Mouse (Mus musculus) heart, embryonic 11.5 days (tissue): Measurements from ENCODE around the gene Wdr90. TPM values are rescaled to one million over a fixed set of nuclear protein-coding genes. Genes with fewer than 3 reads are reported as not detected.
A peak's percentile ranks its signal among the peaks of the same experiment; 100 is the strongest.
"Not testable (repeated sequence)": the region's sequence is repeated elsewhere in the genome, so short reads cannot be mapped to it uniquely, and the experiment has no call there.

ENCODE experiments used
- ATAC-seq: fragments of 200-750 bp; cut with Nextera tagmentation; replicated peaks from 2 replicates; pipeline ENCODE4 v1.8.0; 2017; ENCODE audit warnings: moderate library complexity; ENCODE audit not compliant: insufficient number of reproducible peaks, low FRiP score, low TSS enrichment
- H3K27ac ChIP-seq: fragments of 300-500 bp; sonication (generic); 2 replicates; pipeline ENCODE4 v1.5.1; 2014; ENCODE audit warnings: mild to moderate bottlenecking, low read depth, low read length
- H3K27me3 ChIP-seq: fragments of 300-500 bp; sonication (generic); 2 replicates; pipeline ENCODE4 v1.6.1; 2014; ENCODE audit warnings: mild to moderate bottlenecking, low read length, mixed read lengths; ENCODE audit not compliant: control insufficient read depth, insufficient read depth
- H3K36me3 ChIP-seq: fragments of 300-500 bp; sonication (generic); 2 replicates; pipeline ENCODE4 v1.6.1; 2014; ENCODE audit warnings: mild to moderate bottlenecking, low read length, moderate library complexity, mixed read lengths; ENCODE audit not compliant: control insufficient read depth, insufficient read depth
- H3K4me1 ChIP-seq: fragments of 300-500 bp; sonication (generic); 2 replicates; pipeline ENCODE4 v1.6.1; 2014; ENCODE audit warnings: low read length; ENCODE audit not compliant: control insufficient read depth, insufficient read depth
- H3K4me2 ChIP-seq: fragments of 300-500 bp; sonication (generic); 2 replicates; pipeline ENCODE4 v1.6.1; 2014; ENCODE audit warnings: mild to moderate bottlenecking, moderate library complexity
- H3K4me3 ChIP-seq: fragments of 300-500 bp; sonication (generic); 2 replicates; pipeline ENCODE4 v1.5.1; 2014; ENCODE audit warnings: low read depth, low read length
- H3K9ac ChIP-seq: fragments of 300-500 bp; sonication (generic); 2 replicates; pipeline ENCODE4 v1.6.1; 2014; ENCODE audit warnings: mild to moderate bottlenecking, low read depth, low read length, moderate library complexity
- H3K9me3 ChIP-seq: fragments of 300-500 bp; sonication (generic); replicated peaks from 2 replicates; pipeline ENCODE4 v1.6.1; 2016; ENCODE audit warnings: low read length; ENCODE audit not compliant: control insufficient read depth
- WGBS: fragments of 180-500 bp; shearing (Covaris S2); extraction: QIAGEN DNeasy Blood & Tissue Kit; methylation state at CpG from one replicate; pipeline ENCODE4 v1.1.7; 2014; ENCODE audit not compliant: insufficient replicate concordance; 5-methylcytosine and 5-hydroxymethylcytosine counted together
- polyA plus RNA-seq: library from polyadenylated mRNA; unstranded; fragments of >200 nt; fragmentation: Nextera tagmentation; extraction: Ambion mirVana; gene quantifications from 2 replicates; pipeline ENCODE4 v1.2.1, GENCODE M21; 2014

Wdr90 gene
- polyA plus RNA-seq, 1 experiment from 2014 or later = 12.3 TPM

DNA sequence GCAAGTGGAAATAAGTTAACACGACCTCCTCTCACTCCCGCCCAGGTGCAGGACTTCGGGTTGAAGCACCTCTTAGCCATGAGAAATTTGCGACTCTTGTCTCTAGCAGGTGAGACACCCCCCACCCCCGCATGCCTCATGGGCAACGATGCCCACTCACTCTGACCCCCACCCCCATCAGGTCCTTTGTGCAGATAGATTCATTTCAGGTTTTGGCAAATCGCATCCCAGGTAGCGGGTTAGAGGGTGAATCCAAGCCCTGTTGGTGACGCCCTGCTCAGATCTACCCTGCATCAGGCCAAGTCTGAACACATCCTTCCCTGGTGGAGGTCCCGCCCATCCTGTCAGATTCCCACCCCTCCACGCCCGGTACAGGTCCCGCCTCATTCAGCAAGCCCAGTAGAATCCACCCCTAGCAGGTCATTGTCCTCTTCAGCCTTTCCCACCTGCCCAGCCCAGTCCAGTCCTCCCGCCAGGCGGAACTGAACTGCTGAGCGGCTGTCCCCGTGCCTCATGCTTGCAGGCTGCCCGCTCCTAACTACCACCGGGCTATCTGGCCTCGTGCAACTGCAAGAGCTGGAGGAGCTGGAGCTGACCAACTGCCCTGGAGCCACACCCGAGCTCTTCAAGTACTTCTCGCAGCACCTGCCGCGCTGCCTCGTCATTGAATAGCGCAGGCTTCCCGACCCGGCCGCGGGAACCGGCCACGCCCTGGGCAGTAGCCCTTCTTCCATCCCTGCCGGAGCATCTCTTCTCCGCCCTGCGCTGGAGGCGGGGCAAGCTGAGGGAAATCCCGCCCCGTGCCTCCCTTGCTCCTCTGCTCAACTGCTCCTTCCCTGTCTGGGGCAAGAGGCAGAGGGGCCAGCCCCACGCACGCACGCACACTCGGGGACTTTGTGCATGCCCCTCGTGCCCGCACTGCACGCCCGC lies 42.2 kb downstream of the Wdr90 start:
- no peaks in the 10 kb centered on the region for H3K9me3 ChIP-seq
- no peaks in the 10 kb centered on the region for H3K36me3 ChIP-seq
- peak overlapping the region; percentile 35 for H3K4me2 ChIP-seq
- peak overlapping the region; percentile 12 for H3K4me3 ChIP-seq
- WGBS = 6% methylated on average over 46 of the region's 46 CpGs
- peaks cover 63% of the 10 kb centered on the region for H3K27me3 ChIP-seq
- no peak overlapping the region for H3K27ac ChIP-seq
- 0 out of 2 replicates have a peak, but pooled peaks have one; percentile 26 for ATAC-seq
- H3K4me1 ChIP-seq = peaks cover 8% of the 10 kb centered on the region
- H3K9ac ChIP-seq = no peak overlapping the region

DNA sequence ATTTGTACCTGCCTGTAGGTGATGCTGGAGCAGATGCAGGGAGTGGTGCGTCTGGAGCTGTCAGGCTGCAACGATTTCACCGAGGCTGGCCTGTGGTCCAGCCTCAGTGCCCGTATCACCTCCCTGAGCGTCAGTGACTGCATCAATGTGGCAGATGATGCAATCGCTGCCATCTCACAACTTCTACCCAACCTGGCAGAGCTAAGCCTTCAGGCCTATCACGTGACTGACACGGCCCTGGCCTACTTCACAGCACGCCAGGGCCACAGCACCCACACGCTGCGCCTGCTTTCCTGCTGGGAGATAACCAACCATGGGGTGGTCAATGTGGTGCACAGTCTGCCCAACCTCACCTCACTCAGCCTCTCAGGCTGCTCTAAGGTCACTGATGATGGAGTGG lies 43.6 kb downstream of the Wdr90 start:
- peaks cover 4% of the 10 kb centered on the region; the same call in 1 of the 2 replicates for H3K4me1 ChIP-seq
- H3K36me3 ChIP-seq = no peaks in the 10 kb centered on the region
- no peak overlapping the region for H3K4me3 ChIP-seq
- H3K27ac ChIP-seq = no peak overlapping the region
- H3K9me3 ChIP-seq = no peaks in the 10 kb centered on the region
- no peak for ATAC-seq
- WGBS = 72% methylated on average over 11 of the region's 11 CpGs
- no peak overlapping the region for H3K4me2 ChIP-seq
- no peak overlapping the region for H3K9ac ChIP-seq
- peaks cover 70% of the 10 kb centered on the region for H3K27me3 ChIP-seq

DNA sequence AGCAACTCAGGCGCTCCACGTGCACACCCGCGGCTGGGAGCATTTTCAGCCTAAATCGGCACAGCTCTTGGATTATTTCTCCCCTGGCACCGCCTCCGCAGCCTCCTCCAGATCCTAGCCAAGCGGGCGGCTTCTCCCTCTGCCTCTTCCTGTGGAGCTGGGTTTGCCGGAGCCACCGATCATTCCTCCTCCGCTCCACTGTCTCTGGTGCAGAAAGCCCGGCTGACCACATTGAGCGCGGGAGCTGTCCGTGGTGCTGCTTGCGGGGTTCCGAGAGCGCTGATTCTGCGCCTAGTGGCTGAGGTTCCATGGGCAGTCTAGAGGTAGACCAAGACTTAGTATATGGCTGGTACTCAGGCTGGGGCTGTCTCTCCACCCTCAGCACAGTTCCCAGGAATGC lies 47.8 kb downstream of the Wdr90 start:
- Histone ChIP-seq H3K27ac (no peak overlapping the region), H3K4me3 (no peak overlapping the region), H3K9me3 (no peaks in the 10 kb centered on the region), H3K36me3 (no peaks in the 10 kb centered on the region), H3K4me1 (peaks cover 9% of the 10 kb centered on the region), H3K27me3 (peaks cover 80% of the 10 kb centered on the region), H3K4me2 (no peak overlapping the region), H3K9ac (no peak overlapping the region)
- ATAC-seq = no peak
- under 1% methylated on average over 18 of the region's 20 CpGs for WGBS

DNA sequence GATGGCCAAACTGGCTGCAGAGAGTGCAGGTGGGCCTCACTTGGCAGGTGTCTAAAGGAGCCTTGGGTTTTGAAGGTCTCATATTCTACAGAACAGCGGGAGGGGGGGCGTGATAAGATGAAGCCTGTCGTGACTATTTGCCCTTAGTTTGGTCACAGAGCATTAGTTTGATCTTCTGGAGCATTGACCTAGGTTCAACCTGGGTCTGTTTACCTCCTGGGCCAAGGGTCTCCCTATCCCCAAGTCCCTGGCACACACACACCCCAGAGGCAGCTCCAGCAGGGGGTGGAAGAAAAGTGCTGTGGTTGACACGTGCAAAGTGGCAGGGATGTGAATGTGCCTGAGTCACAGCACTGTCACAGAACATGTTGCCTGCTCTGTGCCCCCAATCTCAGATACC lies 50.4 kb downstream of the Wdr90 start:
- no peak overlapping the region for H3K27ac ChIP-seq
- H3K27me3 ChIP-seq = peaks cover 68% of the 10 kb centered on the region
- no peak overlapping the region for H3K4me2 ChIP-seq
- no peaks in the 10 kb centered on the region for H3K36me3 ChIP-seq
- no peaks in the 10 kb centered on the region for H3K9me3 ChIP-seq
- no peak overlapping the region for H3K4me3 ChIP-seq
- H3K4me1 ChIP-seq = peaks cover 9% of the 10 kb centered on the region
- no peak overlapping the region for H3K9ac ChIP-seq
- ATAC-seq = no peak
- 66% methylated on average over 4 of the region's 4 CpGs for WGBS

DNA sequence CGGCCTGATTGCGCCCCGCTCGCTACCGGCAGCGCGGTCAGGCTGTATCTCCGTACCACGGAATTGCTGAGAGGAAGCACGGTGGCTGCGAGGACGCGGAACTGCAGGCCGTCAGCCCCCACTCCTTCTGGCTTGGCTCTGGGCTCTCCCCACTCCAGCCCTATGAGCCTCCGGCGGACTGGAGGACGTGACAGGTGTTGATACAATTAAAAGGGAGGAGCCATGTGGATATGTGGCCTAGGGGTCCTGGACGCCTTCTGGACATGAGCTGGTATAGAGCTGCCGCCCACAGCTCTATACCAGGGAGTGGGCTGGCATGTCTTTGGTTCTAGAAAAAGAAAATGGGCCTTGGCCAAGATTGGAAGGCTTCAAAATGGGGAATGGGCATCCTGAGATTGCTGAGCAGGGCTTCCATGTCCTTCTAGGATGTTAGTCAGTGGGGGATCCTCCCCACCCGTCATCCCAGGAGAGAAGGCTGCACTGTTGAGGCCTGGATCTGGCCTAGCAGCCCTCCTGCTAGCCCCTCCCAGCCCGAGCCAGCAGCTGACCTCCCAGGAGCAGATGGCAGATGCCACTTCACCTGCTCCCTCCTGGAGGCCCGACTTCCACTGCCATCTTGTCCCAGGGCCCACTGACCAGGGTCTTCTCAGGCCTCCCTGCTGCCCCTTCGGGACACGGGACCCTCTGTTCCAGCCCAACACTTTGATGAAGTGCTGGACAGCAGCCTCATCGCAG lies 51.5 kb downstream of the Wdr90 start:
- peak; percentile 12; the same call in 1 of the 2 replicates for ATAC-seq
- Histone ChIP-seq H3K4me1 (peaks cover 9% of the 10 kb centered on the region), H3K4me2 (peak overlapping the region; percentile 98), H3K4me3 (peak overlapping the region; percentile 69), H3K9me3 (no peaks in the 10 kb centered on the region), H3K36me3 (no peaks in the 10 kb centered on the region), H3K27ac (no peak overlapping the region), H3K27me3 (peaks cover 62% of the 10 kb centered on the region), H3K9ac (peak overlapping the region; percentile 60)
- WGBS = 7% methylated on average over 24 of the region's 25 CpGs

DNA sequence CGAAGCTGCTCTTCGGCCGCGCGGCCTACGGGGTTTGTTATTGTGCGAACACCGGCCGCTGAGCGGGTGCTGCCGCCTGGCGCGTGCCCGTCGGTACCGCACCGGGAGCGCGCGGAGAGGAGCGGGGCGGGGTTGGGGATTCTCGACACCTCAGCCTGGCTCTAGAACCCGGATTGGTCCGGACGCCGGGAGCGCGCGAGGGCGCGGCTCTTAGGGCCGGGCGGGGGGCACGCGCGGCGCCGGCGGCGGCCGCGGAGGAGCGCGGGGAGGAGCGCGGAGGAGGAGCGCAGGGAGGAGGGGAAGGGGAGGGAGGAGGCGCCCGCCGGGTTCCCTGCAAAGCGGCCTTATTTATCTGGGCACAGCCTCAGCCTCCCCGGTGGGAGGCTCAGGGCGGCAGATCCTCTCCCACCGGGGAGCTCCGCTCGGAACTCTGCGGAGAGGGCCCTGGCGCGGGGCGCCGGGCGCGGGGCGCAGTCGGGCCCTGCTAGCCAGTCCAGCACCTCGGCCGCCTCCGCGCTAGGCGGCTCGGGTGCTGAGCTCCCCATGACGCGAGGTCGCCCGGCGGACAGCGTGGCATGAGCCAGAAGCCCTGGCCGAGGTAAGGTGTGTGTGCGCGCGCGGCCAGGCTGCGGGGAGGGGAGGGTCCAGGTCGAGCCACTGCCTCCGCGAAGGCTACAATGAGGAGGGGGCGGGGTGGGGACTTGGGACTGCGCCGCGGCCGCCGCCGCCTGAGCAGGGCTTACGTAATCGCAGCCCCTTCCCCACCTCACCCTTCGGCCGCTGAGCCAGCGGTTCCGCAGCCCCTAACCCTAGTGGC lies 52.3 kb downstream of the Wdr90 start, which contains the start of gene Fbxl16:
Gene Fbxl16 (plus strand): TSS at position 297 of the 817 bp plus-strand sequence.
- WGBS = under 1% methylated on average over 84 of the region's 100 CpGs
- H3K27me3 ChIP-seq = peaks cover 59% of the 10 kb centered on the region
- no peak within 1 kb of the TSS for H3K27ac ChIP-seq
- no peaks in the 10 kb centered on the region for H3K9me3 ChIP-seq
- peak within 1 kb of the TSS; percentile 69 for H3K4me3 ChIP-seq
- H3K9ac ChIP-seq = peak within 1 kb of the TSS; percentile 60
- H3K4me2 ChIP-seq = peak within 1 kb of the TSS; percentile 98
- ATAC-seq = peak; percentile 58; the same call in 1 of the 2 replicates
- H3K4me1 ChIP-seq = peaks cover 9% of the 10 kb centered on the region
- no peaks in the 10 kb centered on the region for H3K36me3 ChIP-seq

DNA sequence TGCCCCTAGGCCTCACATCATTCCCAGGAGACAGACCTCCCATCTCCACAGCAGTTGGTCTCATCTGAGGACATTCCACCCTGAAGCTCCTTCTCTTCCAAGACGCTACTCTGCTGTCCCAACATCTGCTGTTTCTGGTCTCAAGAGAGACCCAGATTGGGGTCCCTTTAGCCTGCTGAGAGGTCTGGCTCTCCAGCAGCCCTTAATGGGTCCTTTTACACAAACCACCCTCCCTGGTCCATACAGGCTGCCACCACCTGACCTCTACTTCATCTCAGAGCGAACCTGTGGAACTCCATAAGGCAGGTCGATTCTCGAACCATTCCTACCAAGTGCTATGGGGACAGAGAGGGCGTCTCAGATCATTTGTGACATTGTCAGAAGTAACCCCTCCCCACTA lies 53.3 kb downstream of the Wdr90 start:
- H3K27me3 ChIP-seq = peaks cover 56% of the 10 kb centered on the region
- no peak for ATAC-seq
- peak overlapping the region; percentile 69; the same call in 1 of the 2 replicates for H3K4me3 ChIP-seq
- 33% methylated on average over 5 of the region's 5 CpGs for WGBS
- no peaks in the 10 kb centered on the region for H3K9me3 ChIP-seq
- peak overlapping the region; percentile 98; the same call in 1 of the 2 replicates for H3K4me2 ChIP-seq
- H3K9ac ChIP-seq = no peak overlapping the region
- H3K36me3 ChIP-seq = no peaks in the 10 kb centered on the region
- no peak overlapping the region for H3K27ac ChIP-seq
- H3K4me1 ChIP-seq = peaks cover 13% of the 10 kb centered on the region

DNA sequence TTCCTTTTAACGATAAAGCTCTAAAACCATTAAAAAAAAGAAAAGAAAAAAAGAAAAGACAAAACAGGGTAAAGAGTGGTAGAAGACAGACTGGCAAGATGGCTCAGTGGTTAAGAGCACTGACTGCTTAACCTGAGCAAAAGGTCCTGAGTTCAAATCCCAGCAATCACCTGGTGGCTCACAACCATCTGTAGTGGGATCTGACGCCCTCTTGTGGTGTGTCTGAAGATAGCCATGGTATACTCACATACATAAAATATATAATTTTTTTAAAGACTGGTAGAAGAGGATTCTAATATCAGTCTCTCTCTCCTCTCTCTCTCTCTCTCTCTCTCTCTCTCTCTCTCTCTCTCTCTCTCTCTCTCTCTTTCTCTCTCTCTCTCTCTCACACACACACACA lies 53.8 kb downstream of the Wdr90 start:
- peaks cover 50% of the 10 kb centered on the region for H3K27me3 ChIP-seq
- not testable (repeated sequence) for H3K9ac ChIP-seq, H3K4me2 ChIP-seq, H3K4me3 ChIP-seq, H3K36me3 ChIP-seq, ATAC-seq, H3K9me3 ChIP-seq, H3K27ac ChIP-seq
- 25% methylated on average over 2 of the region's 2 CpGs for WGBS
- peaks cover 13% of the 10 kb centered on the region for H3K4me1 ChIP-seq
